Comparison of ENCODE assay signal across 9 mouse cellular contexts in genomic region chr9:45022800-45023199, GRCm38 (mm10). TPM values are rescaled to one million over a fixed set of nuclear protein-coding genes. Genes with fewer than 3 reads are reported as not detected.
A peak's percentile ranks its signal among the peaks of the same experiment; 100 is the strongest.
DNase-seq lines count a peak whose midpoint lies in the region; ATAC-seq lines count a peak whose summit lies in the region.
"Had no signal": no experiment of that assay in that cellular context is flagged by ENCODE, and none has a peak within 500 bp of the region (broad histone marks: within the 10 kb centered on the region; RNA-seq: fewer than 3 reads in every experiment).

No protein-coding gene starts in this region.

- DNase-seq in liver (peak; percentile 20), MN1 (ENCODE audit: low spot score) (peak; percentile 56)
- DNase-seq in liver, embryonic 11.5 days (ENCODE audit: low spot score), result no peak
- peak; percentile 48 for DNase-seq in c-Kit-positive CD71-positive TER-119-positive erythroid progenitor cells, embryonic 14.5 days (ENCODE audit: low spot score)
- DNase-seq in left cerebral cortex, postnatal 25 days (ENCODE audit: low spot score in 2 of 2), result peak; percentile 51 to 66
- DNase-seq in retina, postnatal 1 day, result peak; percentile 75

- H3K9me3 ChIP-seq in liver, embryonic 11.5 days (ENCODE audit: control insufficient read depth, low read length), result no peaks in the 10 kb centered on the region
- H3K9me3 ChIP-seq: heart, embryonic 13.5 days; neural tube, embryonic 13.5 days had no signal

- H3K4me3 ChIP-seq in liver, embryonic 11.5 days (ENCODE audit: low read depth, low read length), result no peak overlapping the region
- H3K4me3 ChIP-seq: heart, embryonic 13.5 days; neural tube, embryonic 13.5 days had no signal

- no peaks in the 10 kb centered on the region for H3K4me1 ChIP-seq in liver, embryonic 11.5 days (replicated peaks; ENCODE audit: control insufficient read depth, insufficient read depth, low read length)
- H3K4me1 ChIP-seq: heart, embryonic 13.5 days; neural tube, embryonic 13.5 days had no signal

- no peak overlapping the region for H3K4me2 ChIP-seq in liver, embryonic 11.5 days
- H3K4me2 ChIP-seq: heart, embryonic 13.5 days; neural tube, embryonic 13.5 days had no signal

- no peak overlapping the region for H3K27ac ChIP-seq in liver, embryonic 11.5 days (ENCODE audit: low read depth, low read length)
- H3K27ac ChIP-seq: heart, embryonic 13.5 days; neural tube, embryonic 13.5 days had no signal

- 16% methylated on average over 3 of the region's 3 CpGs for WGBS in liver, embryonic 11.5 days

- H3K27me3 ChIP-seq in liver, embryonic 11.5 days (replicated peaks; ENCODE audit: control insufficient read depth, insufficient read depth, low read length), result peaks cover 7% of the 10 kb centered on the region; the same call in 1 of the 2 replicates
- H3K27me3 ChIP-seq: neural tube, embryonic 13.5 days had no signal

- ATAC-seq in liver, embryonic 11.5 days (replicated peaks; ENCODE audit: low FRiP score), result no peak
- peak; percentile 59 for ATAC-seq in granulocyte monocyte progenitor cell, adult 5-6 weeks (replicated peaks; ENCODE audit: poor library complexity, severe bottlenecking)

- no peak overlapping the region for H3K9ac ChIP-seq in liver, embryonic 11.5 days (ENCODE audit: low read depth, low read length)
- H3K9ac ChIP-seq: heart, embryonic 13.5 days; neural tube, embryonic 13.5 days had no signal

- H3K36me3 ChIP-seq in liver, embryonic 11.5 days (ENCODE audit: control insufficient read depth, insufficient read depth, low read length), result no peaks in the 10 kb centered on the region
- H3K36me3 ChIP-seq: heart, embryonic 13.5 days; neural tube, embryonic 13.5 days had no signal

- intact Hi-C loops in left cerebral cortex, postnatal 25 days (cut with DNase I), result loop anchor here (2.0 kb wide), 1 partner anchor 124 kb away; no protein-coding TSS in a partner anchor

RNA-seq across cellular contexts. Expression of gene Cd3e, which starts 13.4 kb away (rescaled TPM):
- polyA plus RNA-seq in liver, embryonic 11.5 days (2014; fragmentation: Nextera tagmentation; extraction: Ambion mirVana), result not detected in 2 replicates
- not detected in 2 replicates for total RNA-seq in granulocyte monocyte progenitor cell, adult 5-6 weeks (2014; fragmentation: Nextera tagmentation)
- total RNA-seq in granulocyte monocyte progenitor cell, adult 5-6 weeks (2017), result not detected in 2 replicates
- total RNA-seq in left cerebral cortex, postnatal 25 days (2021), result not detected

RNA-seq across cellular contexts. Expression of gene Mpzl2, which starts 16.8 kb away (rescaled TPM):
- polyA plus RNA-seq in liver, embryonic 11.5 days (2014; fragmentation: Nextera tagmentation; extraction: Ambion mirVana), result 6.4 and 6.5 TPM in 2 replicates
- not detected in 2 replicates for total RNA-seq in granulocyte monocyte progenitor cell, adult 5-6 weeks (2014; fragmentation: Nextera tagmentation)
- total RNA-seq in granulocyte monocyte progenitor cell, adult 5-6 weeks (2017), result not detected in 2 replicates
- total RNA-seq in left cerebral cortex, postnatal 25 days (2021), result 1 to 10 TPM; 1.3 to 1.9 TPM

RNA-seq across cellular contexts. Expression of gene Mpzl3, which starts 32.2 kb away (rescaled TPM):
- polyA plus RNA-seq in liver, embryonic 11.5 days (2014; fragmentation: Nextera tagmentation; extraction: Ambion mirVana), result 1.0 and 1.3 TPM in 2 replicates
- total RNA-seq in granulocyte monocyte progenitor cell, adult 5-6 weeks (2014; fragmentation: Nextera tagmentation), result 0.19 TPM in 1 of 2 replicates, not detected in the other
- 1.2 and 2.2 TPM in 2 replicates for total RNA-seq in granulocyte monocyte progenitor cell, adult 5-6 weeks (2017)
- total RNA-seq in left cerebral cortex, postnatal 25 days (2021), result 1 to 10 TPM; 4.0 to 6.4 TPM

RNA-seq across cellular contexts. Expression of gene Cd3d, which starts 41.2 kb away (rescaled TPM):
- polyA plus RNA-seq in liver, embryonic 11.5 days (2014; fragmentation: Nextera tagmentation; extraction: Ambion mirVana), result not detected in 2 replicates
- total RNA-seq in granulocyte monocyte progenitor cell, adult 5-6 weeks (2014; fragmentation: Nextera tagmentation), result not detected in 2 replicates
- total RNA-seq in granulocyte monocyte progenitor cell, adult 5-6 weeks (2017), result 0.21 TPM in 1 of 2 replicates, not detected in the other
- not detected for total RNA-seq in left cerebral cortex, postnatal 25 days (2021)
- polyA plus RNA-seq: neural tube, embryonic 13.5 days had no signal

RNA-seq across cellular contexts. Expression of gene Cd3g, which starts 42.6 kb away (rescaled TPM):
- polyA plus RNA-seq in liver, embryonic 11.5 days (2014; fragmentation: Nextera tagmentation; extraction: Ambion mirVana), result 0.23 and 0.55 TPM in 2 replicates
- not detected in 2 replicates for total RNA-seq in granulocyte monocyte progenitor cell, adult 5-6 weeks (2014; fragmentation: Nextera tagmentation)
- total RNA-seq in granulocyte monocyte progenitor cell, adult 5-6 weeks (2017), result not detected in 2 replicates
- total RNA-seq in left cerebral cortex, postnatal 25 days (2021), result not detected
- polyA plus RNA-seq: neural tube, embryonic 13.5 days had no signal
